Comparison of ENCODE assay signal across 8 mouse cellular contexts in genomic region chr2:73566989-73567605, GRCm38 (mm10). TPM values are rescaled to one million over a fixed set of nuclear protein-coding genes. Genes with fewer than 3 reads are reported as not detected.
DNase-seq lines count a peak whose midpoint lies in the region; ATAC-seq lines count a peak whose summit lies in the region.

No protein-coding gene starts in this region.

- H3K4me1 ChIP-seq in forebrain, embryonic 13.5 days = peaks cover 4% of the 10 kb centered on the region; the same call in 1 of the 2 replicates
- peaks cover 3% of the 10 kb centered on the region for H3K4me1 ChIP-seq in hindbrain, embryonic 16.5 days (ENCODE audit: control insufficient read depth, insufficient read depth, low read depth, low read length)
- H3K4me1 ChIP-seq in limb, embryonic 13.5 days = peaks cover 19% of the 10 kb centered on the region
- peaks cover 8% of the 10 kb centered on the region; the same call in 1 of the 2 replicates for H3K4me1 ChIP-seq in midbrain, embryonic 14.5 days (ENCODE audit: control insufficient read depth, insufficient read depth, low read length)

- no peak overlapping the region for H3K4me3 ChIP-seq in forebrain, embryonic 13.5 days
- no peak overlapping the region for H3K4me3 ChIP-seq in hindbrain, embryonic 16.5 days (ENCODE audit: low read length)
- peak overlapping the region; percentile 16 for H3K4me3 ChIP-seq in limb, embryonic 13.5 days
- H3K4me3 ChIP-seq in midbrain, embryonic 14.5 days (replicated peaks; ENCODE audit: low read depth, low read length) = no peak overlapping the region

- H3K36me3 ChIP-seq in forebrain, embryonic 13.5 days (ENCODE audit: poor library complexity, severe bottlenecking) = no peaks in the 10 kb centered on the region
- H3K36me3 ChIP-seq in hindbrain, embryonic 16.5 days (ENCODE audit: control insufficient read depth, insufficient read depth, low read length) = no peaks in the 10 kb centered on the region
- no peaks in the 10 kb centered on the region for H3K36me3 ChIP-seq in limb, embryonic 13.5 days
- no peaks in the 10 kb centered on the region for H3K36me3 ChIP-seq in midbrain, embryonic 14.5 days (ENCODE audit: control insufficient read depth, insufficient read depth, low read length)

- H3K9me3 ChIP-seq in forebrain, embryonic 13.5 days (replicated peaks) = no peaks in the 10 kb centered on the region
- no peaks in the 10 kb centered on the region for H3K9me3 ChIP-seq in hindbrain, embryonic 16.5 days (ENCODE audit: control insufficient read depth, low read length)
- no peaks in the 10 kb centered on the region for H3K9me3 ChIP-seq in limb, embryonic 13.5 days
- no peaks in the 10 kb centered on the region for H3K9me3 ChIP-seq in midbrain, embryonic 14.5 days (ENCODE audit: control insufficient read depth, low read length)

- peak overlapping the region; percentile 40 for H3K4me2 ChIP-seq in forebrain, embryonic 13.5 days
- peak overlapping the region; percentile 38 for H3K4me2 ChIP-seq in hindbrain, embryonic 16.5 days (ENCODE audit: low read length)
- H3K4me2 ChIP-seq in limb, embryonic 13.5 days (replicated peaks) = peak overlapping the region; percentile 50
- 0 out of 2 replicates have a peak overlapping the region, but pooled peaks have one; percentile 1 for H3K4me2 ChIP-seq in midbrain, embryonic 14.5 days (ENCODE audit: low read length)

- ATAC-seq in forebrain, embryonic 13.5 days = peak; percentile 71
- ATAC-seq in hindbrain, embryonic 16.5 days = peak; percentile 57; the same call in 1 of the 2 replicates
- ATAC-seq in limb, embryonic 13.5 days (ENCODE audit: low FRiP score, low read depth) = peak; percentile 26; the same call in 1 of the 2 replicates
- ATAC-seq in midbrain, embryonic 14.5 days (ENCODE audit: low FRiP score, low TSS enrichment) = no peak; the same call in 1 of the 2 replicates

- 22% methylated on average over 8 of the region's 8 CpGs for WGBS in forebrain, embryonic 13.5 days
- WGBS in hindbrain, embryonic 16.5 days = 16% methylated on average over 8 of the region's 8 CpGs
- WGBS in limb, embryonic 13.5 days = 16% methylated on average over 8 of the region's 8 CpGs
- WGBS in midbrain, embryonic 14.5 days = 25% methylated on average over 8 of the region's 8 CpGs

- no peak overlapping the region for H3K27ac ChIP-seq in forebrain, embryonic 13.5 days
- no peak overlapping the region for H3K27ac ChIP-seq in hindbrain, embryonic 16.5 days (ENCODE audit: low read depth, low read length)
- no peak overlapping the region for H3K27ac ChIP-seq in limb, embryonic 13.5 days
- H3K27ac ChIP-seq in midbrain, embryonic 14.5 days (replicated peaks; ENCODE audit: low read depth, low read length) = no peak overlapping the region

- no peak overlapping the region for H3K9ac ChIP-seq in forebrain, embryonic 13.5 days
- no peak overlapping the region for H3K9ac ChIP-seq in hindbrain, embryonic 16.5 days (ENCODE audit: low read depth, low read length)
- H3K9ac ChIP-seq in limb, embryonic 13.5 days = no peak overlapping the region
- H3K9ac ChIP-seq in midbrain, embryonic 14.5 days (replicated peaks; ENCODE audit: low read length) = no peak overlapping the region

- peak; percentile 35 for DNase-seq in ovary, postnatal 36 days (ENCODE audit: low spot score)
- DNase-seq in ovary, adult 18-20 months (ENCODE audit: low spot score) = no peak
- DNase-seq in brain, adult 2 months (ENCODE audit: low read depth, low spot score) = peak; percentile 78
- DNase-seq in midbrain, embryonic 14.5 days = peak; percentile 88
- DNase-seq in thymus, postnatal 0 days (ENCODE audit: low spot score) = peak; percentile 68

- H3K27me3 ChIP-seq in forebrain, embryonic 13.5 days = peaks cover 5% of the 10 kb centered on the region; the same call in 1 of the 2 replicates
- no peaks in the 10 kb centered on the region for H3K27me3 ChIP-seq in hindbrain, embryonic 16.5 days (replicated peaks; ENCODE audit: control insufficient read depth, insufficient read depth, low read length)
- no peaks in the 10 kb centered on the region for H3K27me3 ChIP-seq in limb, embryonic 13.5 days
- H3K27me3 ChIP-seq in midbrain, embryonic 14.5 days (ENCODE audit: control insufficient read depth, insufficient read depth, low read length) = no peaks in the 10 kb centered on the region

RNA-seq across cellular contexts. Expression of gene Chrna1, which starts 13.0 kb away (rescaled TPM):
- polyA plus RNA-seq in forebrain, embryonic 13.5 days (2015; fragmentation: Nextera tagmentation; extraction: Ambion mirVana) = 0.11 and 0.27 TPM in 2 replicates
- 0.20 and 0.87 TPM in 2 replicates for polyA plus RNA-seq in hindbrain, embryonic 16.5 days (2015; fragmentation: Nextera tagmentation; extraction: Ambion mirVana)
- polyA plus RNA-seq in limb, embryonic 13.5 days (2015; fragmentation: Nextera tagmentation; extraction: Ambion mirVana) = 13.8 and 14.4 TPM in 2 replicates
- polyA plus RNA-seq in midbrain, embryonic 14.5 days (2014; fragmentation: Nextera tagmentation; extraction: Ambion mirVana) = 0.18 and 0.20 TPM in 2 replicates
- polyA plus RNA-seq in thymus, postnatal 0 days (2015; fragmentation: Nextera tagmentation; extraction: Ambion mirVana) = 0.42 and 0.58 TPM in 2 replicates

RNA-seq across cellular contexts. Expression of gene Wipf1, which starts 37.6 kb away (rescaled TPM):
- polyA plus RNA-seq in forebrain, embryonic 13.5 days (2015; fragmentation: Nextera tagmentation; extraction: Ambion mirVana) = 2.4 and 2.8 TPM in 2 replicates
- 2.4 and 3.5 TPM in 2 replicates for polyA plus RNA-seq in hindbrain, embryonic 16.5 days (2015; fragmentation: Nextera tagmentation; extraction: Ambion mirVana)
- polyA plus RNA-seq in limb, embryonic 13.5 days (2015; fragmentation: Nextera tagmentation; extraction: Ambion mirVana) = 14.6 and 16.2 TPM in 2 replicates
- 1.7 and 2.8 TPM in 2 replicates for polyA plus RNA-seq in midbrain, embryonic 14.5 days (2014; fragmentation: Nextera tagmentation; extraction: Ambion mirVana)
- polyA plus RNA-seq in thymus, postnatal 0 days (2015; fragmentation: Nextera tagmentation; extraction: Ambion mirVana) = 22.2 and 25.1 TPM in 2 replicates
